Mouse (Mus musculus): ENCODE results near the gene Stat5b.
A peak's percentile ranks its signal among the peaks of the same experiment; 100 is the strongest.

Stat5b gene

GRCm38 (mm10) chr11:100759611-100760233 is 90.8 kb downstream of the Stat5b start, which contains the start of gene Kcnh4:
Gene Kcnh4, minus strand, starts transcription at chr11:100759942.
- DNase-seq, result peak; percentile 84

DNA sequence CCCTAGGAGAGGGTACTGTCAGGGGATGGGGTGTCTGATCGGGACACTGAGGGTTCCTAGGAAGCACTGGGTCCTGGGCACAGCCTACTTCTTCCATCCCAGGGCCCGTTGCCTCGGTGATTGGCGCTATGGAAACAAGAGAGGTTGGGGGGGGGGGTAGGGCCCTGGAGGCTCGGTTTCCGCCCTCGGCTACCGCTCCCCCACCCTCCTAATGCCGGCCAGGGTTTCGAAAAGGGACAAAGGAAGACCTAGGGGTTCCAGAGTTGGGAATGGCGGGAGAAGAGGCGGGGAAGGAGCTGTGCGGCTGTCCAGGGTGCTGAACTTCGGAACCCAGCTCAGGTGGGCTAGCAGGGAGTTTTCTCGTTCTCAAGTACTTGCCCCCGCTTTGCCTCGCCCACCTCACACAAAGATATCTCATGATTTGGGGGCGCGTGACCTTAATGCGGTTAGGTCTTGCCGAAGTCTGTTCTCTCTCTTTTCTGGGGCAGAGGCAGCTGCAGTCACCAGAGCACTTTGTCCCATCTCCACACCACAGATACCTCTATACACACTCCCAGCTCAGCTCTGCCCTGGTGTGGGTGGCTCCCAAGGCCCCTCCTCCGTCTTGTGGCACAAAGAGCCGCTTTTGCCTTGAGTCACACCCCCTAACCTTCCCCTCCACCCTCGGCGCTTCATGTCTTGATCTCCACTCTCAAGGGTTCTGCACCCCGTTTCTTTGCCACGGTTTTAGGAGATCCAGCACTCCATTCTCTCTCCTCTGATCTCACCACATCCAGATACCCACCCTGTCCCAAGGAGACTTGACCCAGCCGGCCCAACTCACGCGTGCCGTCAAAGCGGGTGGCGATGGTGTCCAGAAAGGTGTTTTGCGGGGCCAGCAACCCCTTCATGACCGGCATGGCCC is 91.6 kb downstream of the Stat5b start:
- peak; percentile 26 for DNase-seq

- DNase-seq, result no peak
Observed at GRCm38 (mm10) chr11:100757566-100757965, 93.0 kb downstream of the Stat5b start.

- no peak for DNase-seq
Observed at GRCm38 (mm10) chr11:100756476-100756875, 94.0 kb downstream of the Stat5b start.

- peak; percentile 45 for DNase-seq
Observed at GRCm38 (mm10) chr11:100754693-100755057, 95.8 kb downstream of the Stat5b start.

DNA sequence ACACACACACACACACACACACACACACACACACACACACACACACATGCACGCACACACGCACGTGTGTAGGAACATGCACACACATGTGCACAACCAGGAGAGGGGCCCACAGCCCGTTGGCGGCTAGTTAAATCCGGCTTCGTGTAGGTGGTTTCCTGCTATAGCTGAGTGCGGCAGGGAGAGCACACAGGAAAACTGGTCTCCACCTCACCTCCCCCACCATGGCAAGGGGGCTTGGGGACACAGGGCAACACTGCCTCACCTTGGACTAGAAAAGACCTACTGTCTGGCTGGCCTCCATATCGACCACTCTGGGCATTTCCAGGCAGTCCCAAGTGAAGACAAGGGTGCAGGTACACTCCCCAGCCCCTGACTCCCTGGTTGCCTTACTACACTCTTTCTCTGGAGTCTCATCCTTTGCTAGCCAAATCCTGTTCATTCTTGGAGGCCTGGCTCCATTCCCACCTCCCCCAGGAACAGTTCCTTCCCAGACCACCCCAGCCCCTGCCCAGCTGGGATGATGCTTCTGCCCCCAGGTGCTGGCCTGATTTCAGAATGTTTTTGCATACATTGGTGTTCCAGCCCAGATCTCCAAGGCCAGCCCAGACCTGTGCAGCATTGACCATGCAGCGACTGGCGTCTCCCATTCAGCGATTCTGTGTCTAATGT is 96.4 kb downstream of the Stat5b start:
- peak; percentile 73 for DNase-seq

GRCm38 (mm10) chr11:100752294-100752693 is 98.2 kb downstream of the Stat5b start:
- no peak for DNase-seq

DNA sequence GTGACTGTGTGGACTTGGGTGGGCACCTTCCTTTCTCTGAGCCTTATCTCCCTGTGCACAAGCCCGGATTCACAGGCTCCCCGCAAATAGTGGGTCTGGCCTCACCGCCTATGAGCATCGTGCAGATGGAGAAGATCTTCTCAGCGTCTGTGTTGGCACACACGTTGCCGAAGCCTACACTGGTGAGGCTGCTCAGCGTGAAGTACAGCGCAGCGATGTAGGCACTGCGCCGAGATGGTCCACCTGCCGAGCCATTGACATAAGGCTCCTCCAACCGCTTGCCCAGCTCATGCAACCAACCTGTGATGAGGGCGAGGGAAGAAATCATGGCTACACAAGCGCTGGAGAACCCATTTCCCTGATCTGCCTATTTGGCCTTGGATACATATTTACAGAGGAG is 100.4 kb downstream of the Stat5b start:
- DNase-seq, result peak; percentile 52

GRCm38 (mm10) chr11:100749469-100749868 is 101.1 kb downstream of the Stat5b start:
- DNase-seq, result peak; percentile 47

DNA sequence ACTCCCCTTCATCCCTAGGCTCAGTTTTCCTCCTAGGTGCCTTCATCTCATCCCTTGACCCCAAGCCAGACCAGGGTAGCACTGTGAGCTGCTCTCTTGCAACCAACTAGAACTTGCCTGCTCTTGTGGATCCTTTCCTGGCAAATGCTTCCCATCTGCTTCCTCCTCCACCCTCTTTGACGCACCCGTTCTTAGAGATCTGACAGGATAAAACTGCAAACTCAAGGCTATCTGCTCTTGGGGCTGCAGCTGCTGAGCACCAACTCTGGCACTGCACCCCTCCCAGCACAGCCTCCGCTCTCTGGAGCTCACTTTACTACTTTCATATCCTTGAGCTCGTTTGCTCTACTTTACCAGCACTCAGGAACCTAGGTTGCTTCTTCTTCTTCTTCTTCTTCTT is 101.9 kb downstream of the Stat5b start:
- DNase-seq, result no peak

GRCm38 (mm10) chr11:100747114-100747513 is 103.4 kb downstream of the Stat5b start:
- DNase-seq, result no peak

- DNase-seq, result no peak
Observed at GRCm38 (mm10) chr11:100746546-100746945, 104.0 kb downstream of the Stat5b start.

- DNase-seq, result peak; percentile 36
Observed at GRCm38 (mm10) chr11:100745085-100745484, 105.4 kb downstream of the Stat5b start.

- no peak for DNase-seq
Observed at GRCm38 (mm10) chr11:100741348-100741747, 109.2 kb downstream of the Stat5b start.

GRCm38 (mm10) chr11:100738749-100739148 is 111.8 kb downstream of the Stat5b start:
- DNase-seq, result no peak

- DNase-seq, result peak; percentile 99
Observed at GRCm38 (mm10) chr11:100738066-100738604, 112.4 kb downstream of the Stat5b start, which contains the start of gene Rab5c. Gene Rab5c, minus strand, starts transcription at chr11:100738215.

- DNase-seq, result no peak
Observed at GRCm38 (mm10) chr11:100737105-100737733, 113.3 kb downstream of the Stat5b start.

- DNase-seq, result no peak
Observed at GRCm38 (mm10) chr11:100736746-100737080, 113.8 kb downstream of the Stat5b start.

DNA sequence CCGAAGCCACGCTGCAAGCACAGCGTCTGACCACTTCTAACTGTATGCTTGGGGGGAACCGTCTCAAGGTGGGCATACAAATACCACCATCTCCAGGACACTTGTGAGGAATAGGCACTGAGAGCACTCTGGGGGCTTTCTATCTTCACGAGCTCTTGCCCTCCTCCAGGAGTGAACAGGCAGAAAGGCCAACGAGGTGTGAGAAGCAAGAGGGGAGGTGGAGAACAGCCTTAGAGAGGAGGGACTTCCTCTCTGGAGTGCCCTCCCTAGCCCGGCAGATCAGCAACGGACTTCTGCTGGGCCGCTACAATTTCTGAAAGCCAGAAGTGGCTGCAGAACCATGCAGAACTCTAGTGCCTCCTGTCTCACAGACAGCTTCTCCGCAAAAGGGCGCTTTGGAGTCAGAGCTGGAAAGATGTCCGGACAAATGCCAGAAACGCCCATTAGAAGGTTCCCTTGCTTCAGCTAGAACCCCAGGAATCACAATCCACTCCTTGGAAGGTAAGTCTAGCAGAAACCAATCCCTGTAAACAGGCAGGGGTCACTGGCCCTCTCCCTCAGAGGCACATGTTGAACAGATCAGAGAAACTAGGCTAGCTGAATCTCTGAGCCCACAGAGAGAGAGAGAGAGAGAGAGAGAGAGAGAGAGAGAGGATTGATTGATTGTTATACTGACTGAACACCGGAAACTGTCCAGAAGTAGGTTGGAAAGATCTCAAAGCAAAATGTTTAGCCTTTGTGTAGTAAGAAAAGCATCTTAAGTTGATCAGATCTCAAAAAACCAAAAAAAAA is 114.4 kb downstream of the Stat5b start:
- DNase-seq, result no peak

DNA sequence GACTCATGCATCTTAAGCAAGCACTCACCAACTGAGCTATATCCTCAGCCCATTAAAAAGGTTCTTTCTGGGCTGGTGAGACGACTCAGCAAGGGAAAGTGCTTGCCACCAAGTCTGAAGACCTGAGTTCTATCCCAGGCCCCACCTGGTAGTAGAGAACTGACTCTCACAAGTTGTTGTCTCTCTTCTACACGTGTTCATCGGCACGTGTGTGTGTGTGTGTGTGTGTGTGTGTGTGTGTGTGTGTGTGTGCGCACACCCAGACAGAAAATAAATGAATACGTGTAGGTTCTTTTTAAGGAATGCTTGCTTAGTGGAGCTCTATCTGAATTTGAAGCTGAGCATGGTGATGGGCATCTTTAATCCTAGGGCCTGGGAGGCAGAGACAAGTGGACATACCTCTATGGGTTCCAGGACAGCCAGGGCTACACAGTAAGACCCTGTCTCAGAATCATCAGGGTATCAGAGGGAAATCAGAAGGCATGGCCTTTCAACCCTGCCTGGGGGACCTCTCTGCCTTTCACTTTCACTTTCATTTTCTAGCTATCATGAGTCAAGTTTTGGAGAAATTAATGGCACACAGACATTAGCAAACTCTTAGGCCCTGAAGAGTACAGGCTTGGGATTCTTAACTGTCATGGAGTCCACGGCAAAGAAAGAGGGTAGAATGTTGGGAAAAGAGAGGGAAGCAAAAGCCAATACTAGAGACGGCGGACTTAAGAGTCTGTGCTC is 115.2 kb downstream of the Stat5b start:
- no peak for DNase-seq

Measured in right cerebral cortex, postnatal 25 days (tissue).